Mouse (Mus musculus) spleen, adult 2 months (tissue): ENCODE data around the gene Lhfp. TPM values are rescaled to one million over a fixed set of nuclear protein-coding genes. Genes with fewer than 3 reads are reported as not detected.

Experiments
- DNase-seq, 2 experiments: peaks; one replicate each; pipeline versions ENCODE4 v3.0.0 to v3.0.0-alpha.2; 2012 to 2021; ENCODE audit warnings: low spot score in 2 of 2, low read depth in 1 of 2
- H3K27ac ChIP-seq: fragments of 200-500 bp; 2 replicates; pipeline ENCODE4 v1.5.1; 2012; ENCODE audit warnings: low read length, inconsistent platforms; ENCODE audit not compliant: insufficient read depth
- H3K27me3 ChIP-seq: fragments of 200-500 bp; 2 replicates; pipeline ENCODE4 v1.6.1; 2012; ENCODE audit warnings: mild to moderate bottlenecking, moderate library complexity, low read length, inconsistent platforms; ENCODE audit not compliant: control insufficient read depth, insufficient read depth
- H3K36me3 ChIP-seq: fragments of 200-500 bp; 2 replicates; pipeline ENCODE4 v1.6.1; 2012; ENCODE audit warnings: mild to moderate bottlenecking, low read length, inconsistent platforms; ENCODE audit not compliant: control insufficient read depth, insufficient read depth
- H3K4me1 ChIP-seq: fragments of 200-500 bp; 2 replicates; pipeline ENCODE4 v1.6.1; 2011; ENCODE audit warnings: inconsistent platforms; ENCODE audit not compliant: control insufficient read depth, insufficient read depth, insufficient read length
- H3K4me3 ChIP-seq: fragments of 200-500 bp; 2 replicates; pipeline ENCODE4 v1.5.1; 2011; ENCODE audit warnings: mild to moderate bottlenecking, inconsistent platforms; ENCODE audit not compliant: insufficient read depth, insufficient read length; ENCODE audit errors: extremely low read depth
- CTCF ChIP-seq: fragments of 200-500 bp; IDR thresholded peaks from 2 replicates; pipeline ENCODE4 v1.5.1; 2011; ENCODE audit warnings: mild to moderate bottlenecking, inconsistent platforms; ENCODE audit not compliant: insufficient read depth, insufficient read length, insufficient replicate concordance; ENCODE audit errors: extremely low read depth
- POLR2A ChIP-seq: fragments of 200-500 bp; IDR thresholded peaks from 2 replicates; pipeline ENCODE4 v1.6.1; 2011; ENCODE audit warnings: low read depth, low read length, inconsistent platforms
- WGBS: fragments of 180-500 bp; shearing (Covaris S2); methylation state at CpG from one replicate; pipeline ENCODE4 v1.1.7; 2018; 5-methylcytosine and 5-hydroxymethylcytosine counted together
- polyA plus RNA-seq: library from polyadenylated mRNA; depleted of rRNA; stranded (reverse); fragments of >200 nt; gene quantifications from 2 replicates; pipeline ENCODE4 v1.2.3, GENCODE M21; 2012

Gene Lhfp
- polyA plus RNA-seq, 1 experiment = 88.7 TPM

- peak; percentile 20; the same call in 1 of the 2 replicates for TF ChIP-seq CTCF
- TF ChIP-seq POLR2A = no peak
- Histone ChIP-seq H3K4me3 (no peak overlapping the region), H3K27me3 (no peaks in the 10 kb centered on the region), H3K27ac (no peak overlapping the region), H3K36me3 (no peaks in the 10 kb centered on the region), H3K4me1 (no peaks in the 10 kb centered on the region)
- peak in 1 of 2 experiments; percentile 15 for DNase-seq
Observed at GRCm38 (mm10) chr3:53234689-53235088, 193.4 kb downstream of the Lhfp start.

- TF ChIP-seq CTCF (no peak), POLR2A (no peak)
- Histone ChIP-seq H3K27me3 (no peaks in the 10 kb centered on the region), H3K4me3 (no peak overlapping the region), H3K36me3 (no peaks in the 10 kb centered on the region), H3K4me1 (no peaks in the 10 kb centered on the region), H3K27ac (no peak overlapping the region)
- WGBS = 47% methylated on average over 4 of the region's 4 CpGs
- DNase-seq = peak in 1 of 2 experiments; percentile 4
Observed at GRCm38 (mm10) chr3:53236471-53236870, 195.1 kb downstream of the Lhfp start.

- H3K27ac ChIP-seq = no peak overlapping the region
- no peak for DNase-seq
- H3K27me3 ChIP-seq = no peaks in the 10 kb centered on the region
- H3K36me3 ChIP-seq = no peaks in the 10 kb centered on the region
- 90% methylated on average over 3 of the region's 3 CpGs for WGBS
- no peak for TF ChIP-seq CTCF
- TF ChIP-seq POLR2A = no peak
- no peak overlapping the region for H3K4me3 ChIP-seq
- no peaks in the 10 kb centered on the region for H3K4me1 ChIP-seq
Observed at GRCm38 (mm10) chr3:53240150-53240549, 198.8 kb downstream of the Lhfp start.

GRCm38 (mm10) chr3:53245571-53246208 lies 204.4 kb downstream of the Lhfp start:
- TF ChIP-seq CTCF (no peak), POLR2A (no peak)
- H3K36me3 ChIP-seq = no peaks in the 10 kb centered on the region
- DNase-seq = no peak
- no peak overlapping the region for H3K4me3 ChIP-seq
- H3K27ac ChIP-seq = no peak overlapping the region
- H3K27me3 ChIP-seq = no peaks in the 10 kb centered on the region
- WGBS = 90% methylated on average over 9 of the region's 9 CpGs
- H3K4me1 ChIP-seq = no peaks in the 10 kb centered on the region

DNA sequence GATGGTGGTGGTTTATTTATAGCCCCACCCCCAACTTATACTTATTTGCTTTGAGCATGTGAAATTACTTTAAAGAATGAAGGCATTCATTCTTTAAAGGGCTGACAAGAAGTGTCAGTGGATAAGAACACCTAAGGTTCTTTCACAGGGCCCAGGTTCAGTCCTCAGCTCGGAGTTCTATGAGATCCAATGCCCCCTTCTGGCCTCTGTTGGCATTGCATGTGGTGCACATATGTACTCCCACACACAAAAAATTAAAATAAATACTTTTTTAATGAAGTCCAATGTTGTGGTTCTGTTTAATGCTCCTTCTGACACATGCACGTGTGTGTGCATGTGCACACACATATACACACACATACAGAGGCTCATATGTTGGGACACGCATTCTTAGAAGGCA lies 205.8 kb downstream of the Lhfp start:
- peak in 1 of 2 experiments; percentile 26 for DNase-seq
- no peaks in the 10 kb centered on the region for H3K36me3 ChIP-seq
- no peak overlapping the region for H3K4me3 ChIP-seq
- H3K27me3 ChIP-seq = no peaks in the 10 kb centered on the region
- WGBS = 71% methylated on average over 3 of the region's 3 CpGs
- no peak overlapping the region for H3K27ac ChIP-seq
- TF ChIP-seq POLR2A = no peak
- peak; percentile 21; the same call in 1 of the 2 replicates for TF ChIP-seq CTCF
- no peaks in the 10 kb centered on the region for H3K4me1 ChIP-seq

- DNase-seq = no peak
- 70% methylated on average over 10 of the region's 10 CpGs for WGBS
- H3K36me3 ChIP-seq = no peaks in the 10 kb centered on the region
- TF ChIP-seq POLR2A = no peak
- TF ChIP-seq CTCF = no peak
- no peak overlapping the region for H3K4me3 ChIP-seq
- H3K27ac ChIP-seq = no peak overlapping the region
- no peaks in the 10 kb centered on the region for H3K4me1 ChIP-seq
- H3K27me3 ChIP-seq = no peaks in the 10 kb centered on the region
Observed at GRCm38 (mm10) chr3:53248158-53248874, 207.0 kb downstream of the Lhfp start.

- TF ChIP-seq CTCF = no peak
- TF ChIP-seq POLR2A = no peak
- no peak for DNase-seq
- H3K36me3 ChIP-seq = no peaks in the 10 kb centered on the region
- H3K27ac ChIP-seq = no peak overlapping the region
- no peaks in the 10 kb centered on the region for H3K4me1 ChIP-seq
- 83% methylated on average over 5 of the region's 5 CpGs for WGBS
- H3K4me3 ChIP-seq = no peak overlapping the region
- H3K27me3 ChIP-seq = no peaks in the 10 kb centered on the region
Observed at GRCm38 (mm10) chr3:53252556-53252955, 211.2 kb downstream of the Lhfp start.
